Mouse (Mus musculus): Measurements from ENCODE around the gene Cacna2d3. TPM values are rescaled to one million over a fixed set of nuclear protein-coding genes. Genes with fewer than 3 reads are reported as not detected.

The Cacna2d3 gene
- total and polyA plus RNA-seq, 3 experiments, result not detected

- dilution Hi-C loops (cut with MboI; ENCODE audit: extremely low pct_ligation_motif_present, extremely low pct_unique_long_range_greater_than_20kb, low sequenced_read_pairs) (no loop called here), in situ Hi-C loops (cut with MboI; ENCODE audit: low pct_ligation_motif_present, low pct_unique_long_range_greater_than_20kb, low sequenced_read_pairs) (no loop called here)
- Histone ChIP-seq H3K27me3 (replicated peaks) (no peaks in the 10 kb centered on the region), H3K4me1 (ENCODE audit: control insufficient read depth in 1 of 2, insufficient read depth in 2 of 2) (no peaks in the 10 kb centered on the region), H3K79me2 (replicated peaks; ENCODE audit: control insufficient read depth, extremely low read depth, insufficient read depth, poor library complexity, severe bottlenecking) (no peaks in the 10 kb centered on the region), H3K36me3 (replicated peaks in 1 of 2; ENCODE audit: control insufficient read depth in 1 of 2, insufficient read depth in 1 of 2, low read length in 1 of 2) (no peaks in the 10 kb centered on the region), H3K9ac (ENCODE audit: insufficient read depth, low read depth) (no peak overlapping the region), H3K27ac (ENCODE audit: insufficient read depth, low read depth) (no peak overlapping the region), H3K9me3 (replicated peaks; ENCODE audit: low read length) (peaks cover 26% of the 10 kb centered on the region), H3K4me2 (ENCODE audit: insufficient read depth, low read depth, poor library complexity, severe bottlenecking) (no peak overlapping the region), H3K4me3 (replicated peaks in 1 of 3; ENCODE audit: low read depth in 2 of 3, low read length in 2 of 3, poor library complexity in 1 of 3) (no peak overlapping the region)
- DNase-seq (ENCODE audit: extremely low read depth), result no peak
- TF ChIP-seq CHD2 (IDR thresholded peaks at IDR 0.05; ENCODE audit: low read length), result no peak
- TF ChIP-seq MYC (IDR thresholded peaks at IDR 0.05; ENCODE audit: low read depth, low read length), result no peak
- TF ChIP-seq ZKSCAN1 (IDR thresholded peaks at IDR 0.05; ENCODE audit: borderline replicate concordance, low read depth, low read length), result no peak
- TF ChIP-seq TBP (conservative IDR thresholded peaks at IDR 0.05; ENCODE audit: low read depth, low read length), result no peak
- TF ChIP-seq ZNF384 (IDR thresholded peaks at IDR 0.05; ENCODE audit: low read depth, low read length), result no peak
- TF ChIP-seq KAT2A (IDR thresholded peaks at IDR 0.05; ENCODE audit: insufficient replicate concordance, low read length), result no peak
- TF ChIP-seq MEF2A (IDR thresholded peaks at IDR 0.05; ENCODE audit: borderline replicate concordance, low read depth, low read length), result no peak
- no peak for TF ChIP-seq ZC3H11A (IDR thresholded peaks at IDR 0.05; ENCODE audit: low read depth, low read length)
- TF ChIP-seq NRF1 (IDR thresholded peaks at IDR 0.05; ENCODE audit: low read depth, low read length), result no peak
- no peak for TF ChIP-seq TCF12 (IDR thresholded peaks at IDR 0.05; ENCODE audit: low read depth, low read length)
- TF ChIP-seq ETS1 (conservative IDR thresholded peaks at IDR 0.05; ENCODE audit: low read depth, low read length), result no peak
- no peak for TF ChIP-seq GABPA (IDR thresholded peaks at IDR 0.05; ENCODE audit: insufficient replicate concordance, low read depth, low read length)
- TF ChIP-seq EP300 (IDR thresholded peaks at IDR 0.05; ENCODE audit: low read length), result no peak
- TF ChIP-seq POLR2AphosphoS2 (IDR thresholded peaks at IDR 0.05; ENCODE audit: low read depth, low read length), result no peak
- no peak for TF ChIP-seq MAX (IDR thresholded peaks at IDR 0.05; ENCODE audit: low read length)
- TF ChIP-seq E2F4 (IDR thresholded peaks at IDR 0.05; ENCODE audit: insufficient replicate concordance, low read depth, low read length), result no peak
- TF ChIP-seq NELFE (IDR thresholded peaks at IDR 0.05; ENCODE audit: low read depth, low read length), result no peak
- no peak for TF ChIP-seq ZMIZ1 (IDR thresholded peaks at IDR 0.05; ENCODE audit: low read depth, low read length)
- no peak for TF ChIP-seq JUN (IDR thresholded peaks at IDR 0.05; ENCODE audit: insufficient read depth, low read depth, low read length)
Observed at GRCm38 (mm10) chr14:29225754-29226365, 495.8 kb downstream of the Cacna2d3 start.

- Histone ChIP-seq H3K4me1 (ENCODE audit: control insufficient read depth in 1 of 2, insufficient read depth in 2 of 2) (no peaks in the 10 kb centered on the region), H3K79me2 (replicated peaks; ENCODE audit: control insufficient read depth, extremely low read depth, insufficient read depth, poor library complexity, severe bottlenecking) (no peaks in the 10 kb centered on the region), H3K4me2 (ENCODE audit: insufficient read depth, low read depth, poor library complexity, severe bottlenecking) (no peak overlapping the region), H3K27ac (ENCODE audit: insufficient read depth, low read depth) (no peak overlapping the region), H3K4me3 (replicated peaks in 1 of 3; ENCODE audit: low read depth in 2 of 3, low read length in 2 of 3, poor library complexity in 1 of 3) (no peak overlapping the region), H3K9ac (ENCODE audit: insufficient read depth, low read depth) (no peak overlapping the region), H3K27me3 (replicated peaks) (no peaks in the 10 kb centered on the region), H3K9me3 (replicated peaks; ENCODE audit: low read length) (peaks cover 21% of the 10 kb centered on the region), H3K36me3 (replicated peaks in 1 of 2; ENCODE audit: control insufficient read depth in 1 of 2, insufficient read depth in 1 of 2, low read length in 1 of 2) (no peaks in the 10 kb centered on the region)
- DNase-seq (ENCODE audit: extremely low read depth), result no peak
- dilution Hi-C loops (cut with MboI; ENCODE audit: extremely low pct_ligation_motif_present, extremely low pct_unique_long_range_greater_than_20kb, low sequenced_read_pairs) (no loop called here), in situ Hi-C loops (cut with MboI; ENCODE audit: low pct_ligation_motif_present, low pct_unique_long_range_greater_than_20kb, low sequenced_read_pairs) (no loop called here)
- TF ChIP-seq CTCF (conservative IDR thresholded peaks at IDR 0.05 in 1 of 2, IDR thresholded peaks at IDR 0.05 in 1 of 2; ENCODE audit: low read depth in 2 of 2, low read length in 2 of 2), result no peak
- no peak for TF ChIP-seq GABPA (IDR thresholded peaks at IDR 0.05; ENCODE audit: insufficient replicate concordance, low read depth, low read length)
- TF ChIP-seq ZNF384 (IDR thresholded peaks at IDR 0.05; ENCODE audit: low read depth, low read length), result no peak
- TF ChIP-seq TBP (conservative IDR thresholded peaks at IDR 0.05; ENCODE audit: low read depth, low read length), result no peak
- no peak for TF ChIP-seq RAD21 (IDR thresholded peaks at IDR 0.05; ENCODE audit: low read depth, low read length)
- TF ChIP-seq BHLHE40 (IDR thresholded peaks at IDR 0.05; ENCODE audit: low read depth, low read length), result no peak
- TF ChIP-seq NRF1 (IDR thresholded peaks at IDR 0.05; ENCODE audit: low read depth, low read length), result no peak
- TF ChIP-seq CHD1 (IDR thresholded peaks at IDR 0.05; ENCODE audit: low read depth, low read length), result no peak
- TF ChIP-seq CHD2 (IDR thresholded peaks at IDR 0.05; ENCODE audit: low read length), result no peak
- no peak for TF ChIP-seq JUND (conservative IDR thresholded peaks at IDR 0.05; ENCODE audit: low read depth, low read length)
- no peak for TF ChIP-seq ZC3H11A (IDR thresholded peaks at IDR 0.05; ENCODE audit: low read depth, low read length)
- TF ChIP-seq PAX5 (IDR thresholded peaks at IDR 0.05; ENCODE audit: low read length), result no peak
- no peak for TF ChIP-seq HCFC1 (IDR thresholded peaks at IDR 0.05; ENCODE audit: low read depth, low read length)
- no peak for TF ChIP-seq RCOR1 (conservative IDR thresholded peaks at IDR 0.05; ENCODE audit: low read depth, low read length)
- TF ChIP-seq SIN3A (IDR thresholded peaks at IDR 0.05; ENCODE audit: low read length), result no peak
- no peak for TF ChIP-seq ELF1 (IDR thresholded peaks at IDR 0.05; ENCODE audit: low read depth, low read length)
- TF ChIP-seq E2F4 (IDR thresholded peaks at IDR 0.05; ENCODE audit: insufficient replicate concordance, low read depth, low read length), result no peak
- TF ChIP-seq TCF12 (IDR thresholded peaks at IDR 0.05; ENCODE audit: low read depth, low read length), result no peak
- no peak for TF ChIP-seq JUN (IDR thresholded peaks at IDR 0.05; ENCODE audit: insufficient read depth, low read depth, low read length)
- no peak for TF ChIP-seq MYC (IDR thresholded peaks at IDR 0.05; ENCODE audit: low read depth, low read length)
Observed at GRCm38 (mm10) chr14:29223012-29223411, 498.7 kb downstream of the Cacna2d3 start.

Measured in CH12.LX (cell line).